Mouse (Mus musculus) limb, embryonic 14.5 days (tissue): ENCODE measurements at regions not wholly inside any gene's neighbourhood (a gene's known extent, or its start where the extent isn't known, plus 50 kb on each side); places are given as distances from the start of the nearest gene placed in this dataset.

ENCODE experiments used
- ATAC-seq: fragments of 200-750 bp; cut with Nextera tagmentation; 2 replicates; pipeline ENCODE4 v1.8.0; 2017; ENCODE audit warnings: low read depth, moderate number of reproducible peaks, moderate TSS enrichment; ENCODE audit not compliant: low FRiP score
- DNase-seq: peaks from one replicate; pipeline ENCODE4 v3.0.0-alpha.2; 2015; ENCODE audit warnings: low spot score
- H3K27ac ChIP-seq: fragments of 300-500 bp; sonication (generic); replicated peaks from 2 replicates; pipeline ENCODE4 v1.5.1; 2014; ENCODE audit warnings: low read depth, mild to moderate bottlenecking, low read length, moderate library complexity, mixed read lengths
- H3K27me3 ChIP-seq: fragments of 300-500 bp; sonication (generic); 2 replicates; pipeline ENCODE4 v1.6.1; 2014; ENCODE audit warnings: low read length, mixed read lengths; ENCODE audit not compliant: control insufficient read depth, insufficient read depth
- H3K36me3 ChIP-seq: fragments of 300-500 bp; sonication (generic); 2 replicates; pipeline ENCODE4 v1.6.1; 2014; ENCODE audit warnings: mild to moderate bottlenecking, low read length, moderate library complexity, mixed read lengths; ENCODE audit not compliant: control insufficient read depth, insufficient read depth
- H3K4me1 ChIP-seq: fragments of 300-500 bp; sonication (generic); 2 replicates; pipeline ENCODE4 v1.6.1; 2014; ENCODE audit warnings: antibody characterized with exemption, low read length, mixed read lengths; ENCODE audit not compliant: control insufficient read depth, insufficient read depth
- H3K4me2 ChIP-seq: fragments of 300-500 bp; sonication (generic); replicated peaks from 2 replicates; pipeline ENCODE4 v1.6.1; 2014; ENCODE audit warnings: low read depth, mild to moderate bottlenecking, low read length, moderate library complexity; ENCODE audit not compliant: severe bottlenecking
- H3K4me3 ChIP-seq: fragments of 300-500 bp; sonication (generic); replicated peaks from 2 replicates; pipeline ENCODE4 v1.5.1; 2014; ENCODE audit warnings: low read length
- H3K9ac ChIP-seq: fragments of 300-500 bp; sonication (generic); 2 replicates; pipeline ENCODE4 v1.6.1; 2014; ENCODE audit warnings: mild to moderate bottlenecking, low read depth, low read length, moderate library complexity; ENCODE audit not compliant: severe bottlenecking
- H3K9me3 ChIP-seq: fragments of 300-500 bp; sonication (generic); 2 replicates; pipeline ENCODE4 v1.6.1; 2016; ENCODE audit warnings: low read length; ENCODE audit not compliant: control insufficient read depth
- POLR2A ChIP-seq: fragments of 200-500 bp; IDR thresholded peaks from 2 replicates; pipeline ENCODE4 v1.8.0; 2012; ENCODE audit warnings: inconsistent platforms, mild to moderate bottlenecking, moderate library complexity, borderline replicate concordance; ENCODE audit not compliant: insufficient read depth, insufficient read length; ENCODE audit errors: extremely low read depth
- WGBS: fragments of 180-500 bp; shearing (Covaris S2); extraction: QIAGEN DNeasy Blood & Tissue Kit; methylation state at CpG from one replicate; pipeline ENCODE4 v1.1.7; 2014; 5-methylcytosine and 5-hydroxymethylcytosine counted together

- H3K4me1 ChIP-seq: peaks cover 36% of the 10 kb centered on the region
- 0 out of 2 replicates have a peak, but pooled peaks cover 4% of the 10 kb centered on the region for H3K9me3 ChIP-seq
- ATAC-seq: no peak
- DNase-seq: no peak
- no peak overlapping the region for H3K9ac ChIP-seq
- H3K27ac ChIP-seq: no peak overlapping the region
- no peaks in the 10 kb centered on the region for H3K36me3 ChIP-seq
- no peaks in the 10 kb centered on the region for H3K27me3 ChIP-seq
- H3K4me3 ChIP-seq: no peak overlapping the region
- no peak for TF ChIP-seq POLR2A
- H3K4me2 ChIP-seq: peak overlapping the region; percentile 17; the same call in 1 of the 2 replicates
- WGBS: 9% methylated on average over 6 of the region's 6 CpGs
Measured at GRCm38 (mm10) chr3:52415361-52415760, 147.2 kb downstream of the Foxo1 start.

GRCm38 (mm10) chr3:52414017-52414416 lies 145.9 kb downstream of the Foxo1 start:
- DNase-seq (peak; percentile 48), ATAC-seq (no peak)
- Histone ChIP-seq H3K4me2 (no peak overlapping the region), H3K27ac (no peak overlapping the region), H3K4me1 (peaks cover 36% of the 10 kb centered on the region), H3K9me3 (no peaks in the 10 kb centered on the region), H3K36me3 (no peaks in the 10 kb centered on the region), H3K4me3 (no peak overlapping the region), H3K27me3 (no peaks in the 10 kb centered on the region), H3K9ac (no peak overlapping the region)
- WGBS: 15% methylated on average over 6 of the region's 6 CpGs
- no peak for TF ChIP-seq POLR2A

- no peak overlapping the region for H3K9ac ChIP-seq
- H3K27me3 ChIP-seq: no peaks in the 10 kb centered on the region
- H3K4me3 ChIP-seq: no peak overlapping the region
- no peak overlapping the region for H3K27ac ChIP-seq
- DNase-seq (peak; percentile 35), ATAC-seq (no peak)
- no peak for TF ChIP-seq POLR2A
- H3K9me3 ChIP-seq: no peaks in the 10 kb centered on the region
- H3K36me3 ChIP-seq: no peaks in the 10 kb centered on the region
- H3K4me1 ChIP-seq: peaks cover 36% of the 10 kb centered on the region
- H3K4me2 ChIP-seq: no peak overlapping the region
- WGBS: 12% methylated on average over 10 of the region's 10 CpGs
Measured at GRCm38 (mm10) chr3:52413187-52413746, 145.1 kb downstream of the Foxo1 start.

- no peaks in the 10 kb centered on the region for H3K36me3 ChIP-seq
- H3K9me3 ChIP-seq: no peaks in the 10 kb centered on the region
- no peak overlapping the region for H3K4me2 ChIP-seq
- WGBS: 83% methylated on average over 5 of the region's 5 CpGs
- TF ChIP-seq POLR2A: no peak
- no peak overlapping the region for H3K4me3 ChIP-seq
- DNase-seq (no peak), ATAC-seq (no peak)
- H3K27ac ChIP-seq: no peak overlapping the region
- H3K4me1 ChIP-seq: peaks cover 34% of the 10 kb centered on the region
- no peak overlapping the region for H3K9ac ChIP-seq
- no peaks in the 10 kb centered on the region for H3K27me3 ChIP-seq
Measured at GRCm38 (mm10) chr3:52411356-52411755, 143.2 kb downstream of the Foxo1 start.

- no peak overlapping the region for H3K4me3 ChIP-seq
- WGBS: 60% methylated on average over 7 of the region's 7 CpGs
- no peaks in the 10 kb centered on the region for H3K36me3 ChIP-seq
- no peak for TF ChIP-seq POLR2A
- no peak overlapping the region for H3K27ac ChIP-seq
- peaks cover 19% of the 10 kb centered on the region for H3K4me1 ChIP-seq
- no peak overlapping the region for H3K4me2 ChIP-seq
- DNase-seq: no peak
- ATAC-seq: no peak
- no peaks in the 10 kb centered on the region for H3K9me3 ChIP-seq
- no peak overlapping the region for H3K9ac ChIP-seq
- H3K27me3 ChIP-seq: no peaks in the 10 kb centered on the region
Measured at GRCm38 (mm10) chr3:52409465-52409864, 141.3 kb downstream of the Foxo1 start.

- Histone ChIP-seq H3K9ac (no peak overlapping the region), H3K36me3 (no peaks in the 10 kb centered on the region), H3K4me2 (no peak overlapping the region), H3K4me1 (peaks cover 4% of the 10 kb centered on the region), H3K27me3 (no peaks in the 10 kb centered on the region), H3K27ac (peak overlapping the region; percentile 10; the same call in 1 of the 2 replicates), H3K4me3 (no peak overlapping the region), H3K9me3 (no peaks in the 10 kb centered on the region)
- no peak for TF ChIP-seq POLR2A
- 50% methylated on average over 5 of the region's 5 CpGs for WGBS
- ATAC-seq (peak; percentile 30; the same call in 1 of the 2 replicates), DNase-seq (no peak)
Measured at GRCm38 (mm10) chr3:52406778-52407318, 138.7 kb downstream of the Foxo1 start.
